Mouse (Mus musculus) heart, embryonic 11.5 days (tissue): ENCODE data around the gene Rspry1. TPM values are rescaled to one million over a fixed set of nuclear protein-coding genes. Genes with fewer than 3 reads are reported as not detected.
A peak's percentile ranks its signal among the peaks of the same experiment; 100 is the strongest.

Experiments
- ATAC-seq: fragments of 200-750 bp; cut with Nextera tagmentation; replicated peaks from 2 replicates; pipeline ENCODE4 v1.8.0; 2017; ENCODE audit warnings: moderate library complexity; ENCODE audit not compliant: insufficient number of reproducible peaks, low FRiP score, low TSS enrichment
- H3K27ac ChIP-seq: fragments of 300-500 bp; sonication (generic); 2 replicates; pipeline ENCODE4 v1.5.1; 2014; ENCODE audit warnings: mild to moderate bottlenecking, low read depth, low read length
- H3K27me3 ChIP-seq: fragments of 300-500 bp; sonication (generic); 2 replicates; pipeline ENCODE4 v1.6.1; 2014; ENCODE audit warnings: mild to moderate bottlenecking, low read length, mixed read lengths; ENCODE audit not compliant: control insufficient read depth, insufficient read depth
- H3K36me3 ChIP-seq: fragments of 300-500 bp; sonication (generic); 2 replicates; pipeline ENCODE4 v1.6.1; 2014; ENCODE audit warnings: mild to moderate bottlenecking, low read length, moderate library complexity, mixed read lengths; ENCODE audit not compliant: control insufficient read depth, insufficient read depth
- H3K4me1 ChIP-seq: fragments of 300-500 bp; sonication (generic); 2 replicates; pipeline ENCODE4 v1.6.1; 2014; ENCODE audit warnings: low read length; ENCODE audit not compliant: control insufficient read depth, insufficient read depth
- H3K4me2 ChIP-seq: fragments of 300-500 bp; sonication (generic); 2 replicates; pipeline ENCODE4 v1.6.1; 2014; ENCODE audit warnings: mild to moderate bottlenecking, moderate library complexity
- H3K4me3 ChIP-seq: fragments of 300-500 bp; sonication (generic); 2 replicates; pipeline ENCODE4 v1.5.1; 2014; ENCODE audit warnings: low read depth, low read length
- H3K9ac ChIP-seq: fragments of 300-500 bp; sonication (generic); 2 replicates; pipeline ENCODE4 v1.6.1; 2014; ENCODE audit warnings: mild to moderate bottlenecking, low read depth, low read length, moderate library complexity
- H3K9me3 ChIP-seq: fragments of 300-500 bp; sonication (generic); replicated peaks from 2 replicates; pipeline ENCODE4 v1.6.1; 2016; ENCODE audit warnings: low read length; ENCODE audit not compliant: control insufficient read depth
- WGBS: fragments of 180-500 bp; shearing (Covaris S2); extraction: QIAGEN DNeasy Blood & Tissue Kit; methylation state at CpG from one replicate; pipeline ENCODE4 v1.1.7; 2014; ENCODE audit not compliant: insufficient replicate concordance; 5-methylcytosine and 5-hydroxymethylcytosine counted together
- polyA plus RNA-seq: library from polyadenylated mRNA; unstranded; fragments of >200 nt; fragmentation: Nextera tagmentation; extraction: Ambion mirVana; gene quantifications from 2 replicates; pipeline ENCODE4 v1.2.1, GENCODE M21; 2014

Gene Rspry1
- polyA plus RNA-seq, 1 experiment from 2014 or later: 23.2 TPM

GRCm38 (mm10) chr8:94682732-94683524 lies 81.2 kb downstream of the Rspry1 start:
- Histone ChIP-seq H3K4me3 (no peak overlapping the region), H3K9me3 (no peaks in the 10 kb centered on the region), H3K9ac (no peak overlapping the region), H3K36me3 (no peaks in the 10 kb centered on the region), H3K27me3 (no peaks in the 10 kb centered on the region), H3K4me1 (no peaks in the 10 kb centered on the region), H3K4me2 (no peak overlapping the region), H3K27ac (no peak overlapping the region)
- 77% methylated on average over 16 of the region's 16 CpGs for WGBS
- no peak for ATAC-seq

GRCm38 (mm10) chr8:94684287-94684686 lies 82.5 kb downstream of the Rspry1 start:
- Histone ChIP-seq H3K4me1 (no peaks in the 10 kb centered on the region), H3K27ac (no peak overlapping the region), H3K4me2 (no peak overlapping the region), H3K36me3 (no peaks in the 10 kb centered on the region), H3K9ac (no peak overlapping the region), H3K4me3 (no peak overlapping the region), H3K9me3 (no peaks in the 10 kb centered on the region), H3K27me3 (no peaks in the 10 kb centered on the region)
- ATAC-seq: no peak
- WGBS: 68% methylated on average over 4 of the region's 4 CpGs

GRCm38 (mm10) chr8:94685953-94686352 lies 84.2 kb downstream of the Rspry1 start:
- no peak overlapping the region for H3K9ac ChIP-seq
- no peaks in the 10 kb centered on the region for H3K36me3 ChIP-seq
- H3K4me1 ChIP-seq: no peaks in the 10 kb centered on the region
- H3K4me3 ChIP-seq: no peak overlapping the region
- ATAC-seq: no peak
- H3K4me2 ChIP-seq: no peak overlapping the region
- no peaks in the 10 kb centered on the region for H3K9me3 ChIP-seq
- WGBS: 53% methylated on average over 9 of the region's 9 CpGs
- no peaks in the 10 kb centered on the region for H3K27me3 ChIP-seq
- no peak overlapping the region for H3K27ac ChIP-seq

- no peak for ATAC-seq
- no peak overlapping the region for H3K9ac ChIP-seq
- H3K4me3 ChIP-seq: no peak overlapping the region
- no peaks in the 10 kb centered on the region for H3K36me3 ChIP-seq
- H3K27ac ChIP-seq: no peak overlapping the region
- 4% methylated on average over 6 of the region's 6 CpGs for WGBS
- no peaks in the 10 kb centered on the region for H3K9me3 ChIP-seq
- H3K4me2 ChIP-seq: no peak overlapping the region
- peaks cover 64% of the 10 kb centered on the region for H3K27me3 ChIP-seq
- H3K4me1 ChIP-seq: peaks cover 7% of the 10 kb centered on the region; the same call in 1 of the 2 replicates
Measured at GRCm38 (mm10) chr8:94694701-94695100, 93.0 kb downstream of the Rspry1 start.

GRCm38 (mm10) chr8:94695341-94695993 lies 93.7 kb downstream of the Rspry1 start:
- Histone ChIP-seq H3K4me2 (peak overlapping the region; percentile 77), H3K4me3 (peak overlapping the region; percentile 43), H3K36me3 (no peaks in the 10 kb centered on the region), H3K4me1 (peaks cover 7% of the 10 kb centered on the region; the same call in 1 of the 2 replicates), H3K27ac (no peak overlapping the region), H3K27me3 (peaks cover 64% of the 10 kb centered on the region), H3K9ac (no peak overlapping the region), H3K9me3 (no peaks in the 10 kb centered on the region)
- peak; percentile 55; the same call in 1 of the 2 replicates for ATAC-seq
- under 1% methylated on average over 31 of the region's 31 CpGs for WGBS

GRCm38 (mm10) chr8:94695994-94696384 lies 94.3 kb downstream of the Rspry1 start, which contains the start of gene Pllp:
TSS of gene Pllp (minus strand) at chr8:94696278.
- Histone ChIP-seq H3K4me1 (peaks cover 7% of the 10 kb centered on the region; the same call in 1 of the 2 replicates), H3K27ac (no peak within 1 kb of the TSS), H3K27me3 (peaks cover 64% of the 10 kb centered on the region), H3K4me2 (peak within 1 kb of the TSS; percentile 77), H3K36me3 (no peaks in the 10 kb centered on the region), H3K9ac (no peak within 1 kb of the TSS), H3K9me3 (no peaks in the 10 kb centered on the region), H3K4me3 (peak within 1 kb of the TSS; percentile 43)
- under 1% methylated on average over 41 of the region's 41 CpGs for WGBS
- peak; percentile 46; the same call in 1 of the 2 replicates for ATAC-seq

GRCm38 (mm10) chr8:94696566-94696965 lies 94.8 kb downstream of the Rspry1 start:
- no peak overlapping the region for H3K4me3 ChIP-seq
- H3K36me3 ChIP-seq: no peaks in the 10 kb centered on the region
- H3K27ac ChIP-seq: no peak overlapping the region
- H3K4me1 ChIP-seq: peaks cover 7% of the 10 kb centered on the region; the same call in 1 of the 2 replicates
- peaks cover 64% of the 10 kb centered on the region for H3K27me3 ChIP-seq
- no peaks in the 10 kb centered on the region for H3K9me3 ChIP-seq
- 49% methylated on average over 3 of the region's 3 CpGs for WGBS
- no peak for ATAC-seq
- H3K9ac ChIP-seq: no peak overlapping the region
- H3K4me2 ChIP-seq: no peak overlapping the region

- H3K4me2 ChIP-seq: no peak overlapping the region
- peaks cover 51% of the 10 kb centered on the region for H3K27me3 ChIP-seq
- H3K4me3 ChIP-seq: no peak overlapping the region
- ATAC-seq: no peak
- H3K4me1 ChIP-seq: peaks cover 7% of the 10 kb centered on the region; the same call in 1 of the 2 replicates
- H3K27ac ChIP-seq: no peak overlapping the region
- H3K9me3 ChIP-seq: no peaks in the 10 kb centered on the region
- 79% methylated on average over 6 of the region's 6 CpGs for WGBS
- no peaks in the 10 kb centered on the region for H3K36me3 ChIP-seq
- no peak overlapping the region for H3K9ac ChIP-seq
Measured at GRCm38 (mm10) chr8:94697956-94698355, 96.2 kb downstream of the Rspry1 start.
